Mouse (Mus musculus): ENCODE measurements around the gene Mpzl3. TPM values are rescaled to one million over a fixed set of nuclear protein-coding genes. Genes with fewer than 3 reads are reported as not detected.

Mpzl3 gene
- polyA plus RNA-seq, 1 experiment from 2014 or later = 2.1 TPM

Other genes starting within 250 kb of the Mpzl3 start
- gene Kmt2a, start 173.9 kb upstream of the Mpzl3 start, polyA plus RNA-seq (2016; fragmentation: Nextera tagmentation; extraction: Ambion mirVana) = 29.5 and 33.2 TPM in 2 replicates
- gene Atp5l, start 134.4 kb upstream of the Mpzl3 start, polyA plus RNA-seq (2016; fragmentation: Nextera tagmentation; extraction: Ambion mirVana) = 489 and 578 TPM in 2 replicates
- gene Ube4a, start 89.6 kb upstream of the Mpzl3 start, polyA plus RNA-seq (2016; fragmentation: Nextera tagmentation; extraction: Ambion mirVana) = 36.0 and 40.4 TPM in 2 replicates
- gene Cd3g, start 74.8 kb upstream of the Mpzl3 start, polyA plus RNA-seq (2016; fragmentation: Nextera tagmentation; extraction: Ambion mirVana) = not detected in 2 replicates
- gene Cd3d, start 73.4 kb upstream of the Mpzl3 start, polyA plus RNA-seq (2016; fragmentation: Nextera tagmentation; extraction: Ambion mirVana) = not detected in 2 replicates
- 0.22 TPM in 1 of 2 replicates, not detected in the other for gene Cd3e, start 45.6 kb upstream of the Mpzl3 start, polyA plus RNA-seq (2016; fragmentation: Nextera tagmentation; extraction: Ambion mirVana)
- gene Mpzl2, start 15.4 kb upstream of the Mpzl3 start, polyA plus RNA-seq (2016; fragmentation: Nextera tagmentation; extraction: Ambion mirVana) = 5.6 and 7.0 TPM in 2 replicates
- gene Jaml, start 24.0 kb downstream of the Mpzl3 start, polyA plus RNA-seq (2016; fragmentation: Nextera tagmentation; extraction: Ambion mirVana) = 0.31 TPM in 1 of 2 replicates, not detected in the other
- 4.7 TPM in 2 replicates for gene Scn2b, start 62.6 kb downstream of the Mpzl3 start, polyA plus RNA-seq (2016; fragmentation: Nextera tagmentation; extraction: Ambion mirVana)
- gene Scn4b, start 83.2 kb downstream of the Mpzl3 start, polyA plus RNA-seq (2016; fragmentation: Nextera tagmentation; extraction: Ambion mirVana) = 0.40 and 0.46 TPM in 2 replicates
- gene BC049352, start 126.8 kb downstream of the Mpzl3 start, polyA plus RNA-seq (2016; fragmentation: Nextera tagmentation; extraction: Ambion mirVana) = 0.13 TPM in 1 of 2 replicates, not detected in the other
- 0.18 and 0.21 TPM in 2 replicates for gene Tmprss4, start 148.9 kb downstream of the Mpzl3 start, polyA plus RNA-seq (2016; fragmentation: Nextera tagmentation; extraction: Ambion mirVana)
- gene Il10ra, start 214.0 kb downstream of the Mpzl3 start, polyA plus RNA-seq (2016; fragmentation: Nextera tagmentation; extraction: Ambion mirVana) = 0.31 and 0.54 TPM in 2 replicates

Data from hindbrain, embryonic 12.5 days (tissue).